Mouse (Mus musculus) cortical plate, adult 2 months (tissue): ENCODE measurements around the gene 9930022D16Rik. TPM values are rescaled to one million over a fixed set of nuclear protein-coding genes. Genes with fewer than 3 reads are reported as not detected.

Experiments
- H3K27ac ChIP-seq: fragments of 200-500 bp; 2 replicates; pipeline ENCODE4 v1.5.1; 2012; ENCODE audit warnings: low read length, control low read depth, inconsistent platforms; ENCODE audit not compliant: insufficient read depth
- H3K4me1 ChIP-seq: fragments of 200-500 bp; 2 replicates; pipeline ENCODE4 v1.6.1; 2011; ENCODE audit warnings: low read length; ENCODE audit not compliant: control insufficient read depth, insufficient read depth
- H3K4me3 ChIP-seq: fragments of 200-500 bp; 2 replicates; pipeline ENCODE4 v1.5.1; 2011; ENCODE audit warnings: mild to moderate bottlenecking, low read length, control low read depth; ENCODE audit not compliant: insufficient read depth
- CTCF ChIP-seq: fragments of 200-500 bp; IDR thresholded peaks from 2 replicates; pipeline ENCODE4 v1.5.1; 2011; ENCODE audit warnings: mild to moderate bottlenecking, control low read depth, low read length; ENCODE audit not compliant: insufficient read depth; ENCODE audit errors: extremely low read depth
- POLR2A ChIP-seq: fragments of 200-500 bp; IDR thresholded peaks from 2 replicates; pipeline ENCODE4 v1.6.1; 2011; ENCODE audit warnings: mild to moderate bottlenecking, low read length, control low read depth; ENCODE audit not compliant: insufficient read depth; ENCODE audit errors: extremely low read depth
- polyA plus RNA-seq: library from polyadenylated mRNA; depleted of rRNA; stranded (reverse); fragments of >200 nt; gene quantifications from 2 replicates; pipeline ENCODE4 v1.2.3, GENCODE M21; 2012

The 9930022D16Rik gene
- polyA plus RNA-seq, 1 experiment = 0.06 TPM

- Histone ChIP-seq H3K4me1 (no peaks in the 10 kb centered on the region), H3K4me3 (no peak overlapping the region), H3K27ac (no peak overlapping the region)
- TF ChIP-seq CTCF (no peak), POLR2A (no peak)
Measured at GRCm38 (mm10) chr11:109414802-109415201, 1.1 kb downstream of the 9930022D16Rik start.

- Histone ChIP-seq H3K4me3 (no peak overlapping the region), H3K27ac (no peak overlapping the region), H3K4me1 (no peaks in the 10 kb centered on the region)
- no peak for TF ChIP-seq CTCF
- TF ChIP-seq POLR2A = no peak
Measured at GRCm38 (mm10) chr11:109416709-109417420, 3.1 kb downstream of the 9930022D16Rik start.

GRCm38 (mm10) chr11:109417472-109418040 is 3.8 kb downstream of the 9930022D16Rik start:
- TF ChIP-seq POLR2A = no peak
- no peak for TF ChIP-seq CTCF

GRCm38 (mm10) chr11:109419461-109419860 is 5.7 kb downstream of the 9930022D16Rik start:
- H3K4me1 ChIP-seq = no peaks in the 10 kb centered on the region
- H3K27ac ChIP-seq = no peak overlapping the region
- no peak overlapping the region for H3K4me3 ChIP-seq
- TF ChIP-seq CTCF (no peak), POLR2A (no peak)

More at GRCm38 (mm10) chr11:109417472-109418040, 3.8 kb downstream of the 9930022D16Rik start:
- Histone ChIP-seq H3K4me3 (no peak overlapping the region), H3K27ac (no peak overlapping the region), H3K4me1 (no peaks in the 10 kb centered on the region)

- Histone ChIP-seq H3K4me1 (no peaks in the 10 kb centered on the region), H3K27ac (no peak overlapping the region), H3K4me3 (no peak overlapping the region)
- no peak for TF ChIP-seq POLR2A
- no peak for TF ChIP-seq CTCF
Measured at GRCm38 (mm10) chr11:109419961-109420566, 6.3 kb downstream of the 9930022D16Rik start.

- no peak overlapping the region for H3K4me3 ChIP-seq
- no peak overlapping the region for H3K27ac ChIP-seq
- TF ChIP-seq POLR2A = no peak
- TF ChIP-seq CTCF = no peak
- H3K4me1 ChIP-seq = no peaks in the 10 kb centered on the region
Measured at GRCm38 (mm10) chr11:109420567-109420962, 6.8 kb downstream of the 9930022D16Rik start.

GRCm38 (mm10) chr11:109421205-109421604 is 7.5 kb downstream of the 9930022D16Rik start:
- Histone ChIP-seq H3K27ac (no peak overlapping the region), H3K4me1 (no peaks in the 10 kb centered on the region), H3K4me3 (no peak overlapping the region)
- TF ChIP-seq POLR2A = no peak
- no peak for TF ChIP-seq CTCF

- no peak overlapping the region for H3K4me3 ChIP-seq
- no peak overlapping the region for H3K27ac ChIP-seq
- H3K4me1 ChIP-seq = peaks cover 2% of the 10 kb centered on the region
- TF ChIP-seq CTCF (no peak), POLR2A (no peak)
Measured at GRCm38 (mm10) chr11:109422263-109422662, 8.5 kb downstream of the 9930022D16Rik start.

GRCm38 (mm10) chr11:109423294-109423693 is 9.6 kb downstream of the 9930022D16Rik start:
- Histone ChIP-seq H3K4me3 (no peak overlapping the region), H3K27ac (no peak overlapping the region), H3K4me1 (peaks cover 2% of the 10 kb centered on the region)
- TF ChIP-seq POLR2A (no peak), CTCF (no peak)
